Mouse (Mus musculus) central nervous system, embryonic 11.5 days (tissue): ENCODE results near the gene Snx15. TPM values are rescaled to one million over a fixed set of nuclear protein-coding genes. Genes with fewer than 3 reads are reported as not detected.

Experiments
- polyA plus RNA-seq: library from polyadenylated mRNA; depleted of rRNA; stranded (reverse); fragments of >200 nt; gene quantifications from 2 replicates; pipeline ENCODE4 v1.2.3, GENCODE M21; 2012; rRNA removed

Gene Snx15
- polyA plus RNA-seq, result 27.4 and 36.9 TPM in 2 replicates

GRCm38 (mm10) chr19:6127760-6128341 lies at the start of gene Snx15:
Snx15 (minus strand) TSS chr19:6128304.

GRCm38 (mm10) chr19:6141394-6141749 lies 13.3 kb upstream of the Snx15 start, which contains the start of gene Arl2:
Arl2 (minus strand) TSS chr19:6141548.

GRCm38 (mm10) chr19:6140678-6141393 lies 12.7 kb upstream of the Snx15 start, which contains the start of gene Batf2:
Batf2 (plus strand) TSS chr19:6140983.

GRCm38 (mm10) chr19:6117986-6118676 lies 10.0 kb downstream of the Snx15 start, which contains the start of gene Sac3d1:
Sac3d1 (minus strand) TSS chr19:6118650.

GRCm38 (mm10) chr19:6105586-6105985 lies 22.5 kb downstream of the Snx15 start, which contains the start of gene Naaladl1:
Naaladl1 (plus strand) TSS chr19:6105782.

DNA sequence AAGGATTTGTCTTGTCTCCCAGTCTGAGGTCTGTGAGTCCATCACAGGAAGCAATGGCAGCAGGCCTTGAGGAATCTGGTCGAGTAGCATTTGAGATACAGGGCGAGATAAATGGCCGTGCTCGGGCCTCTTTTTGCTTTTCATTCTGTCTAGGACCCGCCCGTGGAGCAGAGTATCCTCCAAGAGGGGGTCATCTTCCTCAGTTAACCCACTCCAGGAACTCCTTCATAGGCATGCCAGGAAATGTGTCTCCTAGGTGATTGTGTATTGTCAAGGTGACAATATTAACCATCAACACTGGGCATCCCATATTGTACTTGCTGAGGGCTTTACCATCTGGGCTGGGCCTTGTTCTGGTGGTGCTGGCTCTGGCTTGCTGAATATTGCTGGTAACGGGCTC lies 34.0 kb downstream of the Snx15 start, which contains the start of gene AC131692.1:
Gene AC131692.1 (plus strand): TSS at position 301 of the 400 bp plus-strand sequence.

GRCm38 (mm10) chr19:6084478-6085248 lies 43.4 kb downstream of the Snx15 start, which contains the start of the genes Zfpl1 and Cdca5:
Zfpl1 (minus strand) TSS chr19:6084956.
Cdca5 (plus strand) TSS chr19:6084983.

GRCm38 (mm10) chr19:6082156-6082555 lies 45.9 kb downstream of the Snx15 start, which contains the start of gene Gm28374:
Gm28374 (minus strand) TSS chr19:6082256.

DNA sequence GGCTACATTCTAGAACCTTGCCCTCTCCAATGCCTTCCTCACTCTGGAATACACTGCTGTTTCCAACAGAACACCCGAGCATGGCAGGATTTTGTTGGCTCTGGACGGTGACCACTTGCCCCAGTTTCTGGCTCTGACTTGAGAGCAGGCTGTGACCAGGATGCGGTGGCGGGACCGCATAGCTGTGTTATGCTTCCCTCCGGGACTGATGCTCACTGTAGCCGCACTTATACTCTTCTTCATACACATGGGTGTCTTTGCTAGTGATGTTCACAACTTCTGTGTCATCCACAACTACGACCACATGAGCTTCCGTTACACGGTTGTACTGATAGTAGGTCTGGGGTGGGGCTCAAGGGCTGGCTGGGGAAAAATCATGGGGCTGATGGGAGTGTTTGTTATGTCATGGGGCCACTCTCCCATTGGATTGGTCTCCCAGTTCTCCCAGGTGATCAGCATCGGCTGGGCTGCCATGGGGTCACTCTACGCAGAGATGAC lies 48.1 kb downstream of the Snx15 start, which contains the start of gene Tmem262:
Gene Tmem262 (plus strand): TSS at position 51 of the 498 bp plus-strand sequence.

GRCm38 (mm10) chr19:6076564-6077393 lies 51.3 kb downstream of the Snx15 start, which contains the start of gene Vps51:
Vps51 (minus strand) TSS chr19:6077231.

Other genes with a start within 250 kb of the Snx15 start
- 9.3 and 9.8 TPM in 2 replicates for gene Tigd3, start 234.2 kb downstream of the Snx15 start, polyA plus RNA-seq
- 187 and 201 TPM in 2 replicates for gene Dpf2, start 215.3 kb downstream of the Snx15 start, polyA plus RNA-seq
- 2.4 and 2.9 TPM in 2 replicates for gene Cdc42ep2, start 203.5 kb downstream of the Snx15 start, polyA plus RNA-seq
- gene Pola2, start 164.1 kb downstream of the Snx15 start, polyA plus RNA-seq, result 74.4 and 80.7 TPM in 2 replicates
- gene Slc22a20, start 142.2 kb downstream of the Snx15 start, polyA plus RNA-seq, result not detected in 2 replicates
- 5.6 and 7.9 TPM in 2 replicates for gene Capn1, start 112.4 kb downstream of the Snx15 start, polyA plus RNA-seq
- gene Syvn1, start 81.7 kb downstream of the Snx15 start, polyA plus RNA-seq, result 29.2 and 32.8 TPM in 2 replicates
- gene Mrpl49, start 70.5 kb downstream of the Snx15 start, polyA plus RNA-seq, result 53.7 and 58.8 TPM in 2 replicates
- 1,645 and 2,151 TPM in 2 replicates for gene Fau, start 70.5 kb downstream of the Snx15 start, polyA plus RNA-seq
- 27.7 and 31.3 TPM in 2 replicates for gene Znhit2, start 67.1 kb downstream of the Snx15 start, polyA plus RNA-seq
- 42.8 and 53.5 TPM in 2 replicates for gene Tm7sf2, start 59.9 kb downstream of the Snx15 start, polyA plus RNA-seq
- gene Vps51, start 51.1 kb downstream of the Snx15 start, polyA plus RNA-seq, result 74.8 and 88.1 TPM in 2 replicates
- 0.16 and 0.39 TPM in 2 replicates for gene Tmem262, start 48.3 kb downstream of the Snx15 start, polyA plus RNA-seq
- 0.67 and 1.7 TPM in 2 replicates for gene Gm28374, start 46.0 kb downstream of the Snx15 start, polyA plus RNA-seq
- 47.5 and 73.8 TPM in 2 replicates for gene Zfpl1, start 43.3 kb downstream of the Snx15 start, polyA plus RNA-seq
- 35.9 and 39.7 TPM in 2 replicates for gene Cdca5, start 43.3 kb downstream of the Snx15 start, polyA plus RNA-seq
- gene AC131692.1, start 33.9 kb downstream of the Snx15 start, polyA plus RNA-seq, result 1.3 and 1.6 TPM in 2 replicates
- 2.8 and 3.9 TPM in 2 replicates for gene Naaladl1, start 22.5 kb downstream of the Snx15 start, polyA plus RNA-seq
- gene Sac3d1, start 9.7 kb downstream of the Snx15 start, polyA plus RNA-seq, result 41.9 and 69.7 TPM in 2 replicates
- gene Batf2, start 12.7 kb upstream of the Snx15 start, polyA plus RNA-seq, result not detected in 2 replicates
- gene Arl2, start 13.2 kb upstream of the Snx15 start, polyA plus RNA-seq, result 55.9 and 75.4 TPM in 2 replicates
- gene Majin, start 56.1 kb upstream of the Snx15 start, polyA plus RNA-seq, result not detected in 2 replicates
- gene Gpha2, start 98.1 kb upstream of the Snx15 start, polyA plus RNA-seq, result 0.16 and 1.1 TPM in 2 replicates
- gene Ppp2r5b, start 107.6 kb upstream of the Snx15 start, polyA plus RNA-seq, result 35.9 and 56.4 TPM in 2 replicates
- 11.8 and 15.7 TPM in 2 replicates for gene Atg2a, start 113.4 kb upstream of the Snx15 start, polyA plus RNA-seq
- gene Ehd1, start 148.4 kb upstream of the Snx15 start, polyA plus RNA-seq, result 143 and 275 TPM in 2 replicates
- 6.8 and 8.0 TPM in 2 replicates for gene Cdc42bpg, start 178.2 kb upstream of the Snx15 start, polyA plus RNA-seq
- 84.2 and 116 TPM in 2 replicates for gene Men1, start 206.7 kb upstream of the Snx15 start, polyA plus RNA-seq
- gene Map4k2, start 212.8 kb upstream of the Snx15 start, polyA plus RNA-seq, result 52.5 and 65.3 TPM in 2 replicates
- 223 and 269 TPM in 2 replicates for gene Sf1, start 235.4 kb upstream of the Snx15 start, polyA plus RNA-seq